Mouse (Mus musculus): ENCODE measurements at regions not wholly inside any gene's neighbourhood (a gene's known extent, or its start where the extent isn't known, plus 50 kb on each side); places are given as distances from the start of the nearest gene placed in this dataset.
"Not testable (repeated sequence)": the region's sequence is repeated elsewhere in the genome, so short reads cannot be mapped to it uniquely, and the experiment has no call there.

DNA sequence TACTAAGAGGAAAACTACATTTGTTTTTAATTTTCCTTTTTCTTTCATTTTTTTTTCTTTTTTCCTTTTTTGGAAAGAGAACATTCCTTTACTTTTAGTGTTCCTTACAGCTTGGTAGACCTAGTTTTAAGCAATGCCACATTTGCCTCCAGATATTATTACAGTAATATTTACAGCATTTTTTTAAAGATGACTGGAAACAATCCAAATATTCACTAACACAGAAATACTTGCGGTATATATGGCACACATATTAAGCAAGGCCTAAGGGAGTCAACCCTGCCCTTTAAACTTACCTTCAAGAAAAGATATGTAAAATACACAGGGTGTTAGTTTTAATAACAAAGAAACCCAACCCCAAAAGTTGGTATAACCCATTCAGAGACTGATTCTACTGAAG lies 308.1 kb upstream of the Cdh5 start:
- DNase-seq (ENCODE audit: low spot score): no peak

GRCm38 (mm10) chr8:103798630-103799029 lies 302.8 kb upstream of the Cdh5 start:
- DNase-seq (ENCODE audit: low spot score): not testable (repeated sequence)

- no peak for DNase-seq (ENCODE audit: low spot score)
These were observed 293.3 kb upstream of the Cdh5 start for GRCm38 (mm10) chr8:103808171-103808570.

DNA sequence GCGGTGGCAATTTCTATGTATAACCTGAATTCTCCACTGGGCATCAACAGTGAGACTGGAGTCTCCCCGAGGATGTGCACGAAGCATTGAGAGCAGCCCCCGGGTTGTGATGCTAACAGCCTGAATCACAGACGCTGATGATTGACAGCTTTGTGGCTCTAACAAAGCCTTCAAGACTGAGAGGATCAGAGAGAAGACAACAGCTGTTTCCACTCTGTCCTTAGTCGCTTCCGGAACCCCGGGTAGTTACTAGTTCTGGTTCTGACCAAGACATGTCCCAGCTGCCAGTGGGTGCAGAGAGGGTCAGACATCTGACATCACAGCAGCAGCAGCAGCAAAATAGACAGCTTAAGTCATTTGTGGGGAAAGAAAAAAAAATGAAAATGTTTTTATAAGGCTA lies 292.8 kb upstream of the Cdh5 start:
- no peak for DNase-seq (ENCODE audit: low spot score)

DNA sequence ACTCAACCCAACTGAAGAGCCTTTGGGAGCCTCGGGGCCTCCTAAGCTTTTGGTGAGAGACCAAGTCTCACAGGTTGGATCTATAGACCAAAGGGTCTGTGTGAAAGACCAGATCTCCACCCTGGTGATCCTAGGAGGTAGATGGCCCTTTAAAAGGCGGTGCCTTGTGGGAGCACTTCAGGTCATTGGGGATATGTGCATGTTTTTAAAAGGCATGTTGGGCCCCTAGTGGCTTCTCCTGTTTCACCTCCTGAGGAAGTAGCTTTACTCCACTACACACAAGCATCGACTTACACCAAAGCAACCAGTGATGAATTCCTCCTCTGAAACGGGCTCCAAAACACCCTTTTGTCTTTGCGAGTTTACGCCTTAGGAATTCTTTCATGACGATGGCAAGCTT lies 292.3 kb upstream of the Cdh5 start:
- DNase-seq (ENCODE audit: low spot score): no peak

DNA sequence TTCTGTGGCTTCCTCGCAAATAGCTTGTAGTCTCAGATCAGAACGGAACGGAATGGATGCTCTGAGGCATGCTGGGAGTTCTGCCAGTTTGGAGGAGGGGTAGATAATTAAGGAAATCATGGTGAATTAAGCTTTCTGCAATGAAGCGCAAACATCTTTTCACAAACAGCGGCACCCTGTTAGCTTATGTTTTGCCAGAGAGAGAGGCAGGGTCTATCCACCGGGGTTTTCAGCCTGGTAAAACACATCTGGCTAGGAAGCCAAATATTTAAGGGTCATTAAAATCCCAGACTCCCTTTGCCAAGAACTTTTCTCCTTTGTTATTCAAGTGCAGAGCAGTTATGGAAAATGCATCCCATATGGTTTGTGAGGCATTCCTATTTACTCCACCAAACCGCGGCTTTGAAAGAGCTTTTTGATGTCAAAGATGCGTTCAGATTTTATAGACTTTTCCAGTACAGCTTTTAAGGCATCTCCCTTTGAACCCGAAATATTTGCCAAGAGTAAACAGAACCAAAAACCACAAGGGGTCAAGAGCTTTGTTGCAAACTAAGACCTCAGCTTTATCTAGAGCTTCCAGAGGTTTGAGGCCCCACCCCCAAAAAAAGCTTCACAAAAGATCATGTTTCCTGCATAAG lies 287.4 kb upstream of the Cdh5 start:
- DNase-seq (ENCODE audit: low spot score): peak; percentile 54

- DNase-seq (ENCODE audit: low spot score): no peak
These were observed 285.1 kb upstream of the Cdh5 start for GRCm38 (mm10) chr8:103816101-103816894.

DNA sequence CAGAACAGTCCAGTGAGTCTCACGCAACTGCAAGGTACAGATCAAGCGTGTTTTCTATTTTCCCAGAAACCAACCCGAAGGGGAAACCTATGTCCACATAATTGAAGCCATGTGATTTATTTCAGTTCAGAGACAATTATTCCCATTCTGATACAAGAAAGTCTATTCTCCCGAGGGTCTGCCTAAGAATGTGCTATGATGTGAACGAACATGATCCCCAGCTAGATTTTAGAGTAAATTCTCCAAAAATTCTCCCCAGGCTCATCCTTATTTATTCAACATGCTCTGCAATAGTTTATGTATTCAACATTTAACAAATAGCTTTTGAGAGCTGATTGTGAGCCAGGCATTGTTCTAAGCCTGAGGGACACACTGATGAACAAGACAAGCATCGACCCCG lies 277.9 kb upstream of the Cdh5 start:
- DNase-seq (ENCODE audit: low spot score): no peak

DNA sequence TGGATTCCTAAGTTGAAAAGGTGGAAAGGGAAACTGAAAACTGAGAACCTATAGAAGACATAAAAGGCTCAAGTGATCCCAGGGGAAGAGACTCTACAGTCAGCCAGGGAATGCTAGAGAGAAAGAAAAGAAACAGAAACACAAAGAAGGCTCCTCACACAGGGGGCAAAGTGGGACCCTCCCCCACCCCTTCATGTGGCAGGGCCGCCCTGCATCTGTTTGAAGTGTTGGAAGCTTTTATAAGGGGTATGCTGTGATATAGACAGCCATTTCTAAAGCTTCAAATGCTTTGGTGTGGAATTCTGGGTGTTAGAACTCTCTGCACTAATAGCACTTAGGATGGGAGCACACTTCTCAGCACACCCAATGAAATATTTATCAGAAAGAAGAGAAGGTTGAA lies 276.7 kb upstream of the Cdh5 start:
- DNase-seq (ENCODE audit: low spot score): no peak

- DNase-seq (ENCODE audit: low spot score): no peak
These were observed 276.1 kb upstream of the Cdh5 start for GRCm38 (mm10) chr8:103825289-103825688.

DNA sequence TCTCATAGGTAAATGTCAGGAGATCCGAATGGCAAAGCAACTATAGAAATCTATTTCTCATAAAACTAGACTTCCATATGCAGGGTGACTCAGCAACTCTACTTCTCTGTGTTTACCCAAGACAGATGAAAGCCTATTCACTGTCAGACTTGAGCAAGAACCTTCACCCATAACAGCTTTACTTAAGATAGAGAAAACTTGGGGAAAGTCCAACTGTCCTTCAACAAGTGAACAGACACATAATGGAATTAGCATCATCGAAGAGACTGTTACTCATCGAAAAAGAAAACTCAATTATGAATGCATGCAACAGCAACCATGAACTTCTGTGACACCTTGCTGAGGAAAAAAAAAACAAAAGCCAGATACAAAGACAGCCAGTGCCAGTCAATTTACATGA lies 271.0 kb upstream of the Cdh5 start:
- DNase-seq (ENCODE audit: low spot score): no peak

- DNase-seq (ENCODE audit: low spot score): no peak
These were observed 261.4 kb upstream of the Cdh5 start for GRCm38 (mm10) chr8:103839990-103840389.

DNA sequence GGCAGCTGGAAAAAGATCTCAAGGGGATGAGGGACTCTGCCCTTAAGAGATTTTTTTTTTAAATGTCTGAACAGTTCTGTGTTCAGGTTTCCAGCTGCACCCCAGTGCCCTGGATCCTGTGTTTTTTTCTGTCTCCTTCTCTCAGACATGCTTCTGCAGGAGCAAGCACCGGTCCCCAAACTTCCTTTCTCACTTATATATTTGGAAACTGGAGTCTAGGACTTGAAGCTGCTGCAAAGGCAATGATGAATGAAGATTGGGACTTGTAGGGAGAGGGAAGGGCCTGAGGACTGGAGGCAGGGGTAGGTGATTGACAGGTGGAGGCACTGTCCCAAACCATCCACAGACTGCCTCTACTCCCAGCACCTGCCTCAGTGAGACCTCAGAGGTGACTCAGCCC lies 255.5 kb upstream of the Cdh5 start:
- no peak for DNase-seq (ENCODE audit: low spot score)

DNA sequence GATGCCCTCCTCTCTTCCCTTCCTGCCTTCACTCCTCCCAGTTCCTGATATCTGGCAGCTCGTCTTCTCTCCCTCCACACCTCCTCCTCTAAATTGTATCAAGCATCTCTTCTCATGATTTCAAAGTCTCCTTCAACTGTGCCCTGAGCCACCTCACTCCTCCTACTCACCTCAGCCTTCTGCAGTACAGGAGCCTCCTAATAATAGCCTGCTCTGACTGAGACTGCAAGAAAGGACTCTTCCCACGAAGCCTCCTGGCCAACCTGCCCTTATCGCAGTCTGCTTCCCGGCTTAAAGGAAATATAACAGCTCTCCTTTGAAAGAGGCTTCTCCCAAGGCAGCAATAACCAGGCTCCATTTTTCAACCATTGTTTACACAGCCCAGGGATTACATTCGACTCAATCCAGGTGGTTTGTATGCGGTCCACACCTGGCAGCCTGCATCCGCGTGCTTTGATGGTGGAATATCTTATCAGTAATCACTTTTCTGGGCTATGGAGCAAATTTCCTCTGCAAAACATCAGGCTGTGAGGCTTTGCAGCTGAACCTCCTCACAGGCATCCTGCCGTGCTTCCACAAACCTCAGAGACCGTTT lies 254.9 kb upstream of the Cdh5 start:
- DNase-seq (ENCODE audit: low spot score): no peak

DNA sequence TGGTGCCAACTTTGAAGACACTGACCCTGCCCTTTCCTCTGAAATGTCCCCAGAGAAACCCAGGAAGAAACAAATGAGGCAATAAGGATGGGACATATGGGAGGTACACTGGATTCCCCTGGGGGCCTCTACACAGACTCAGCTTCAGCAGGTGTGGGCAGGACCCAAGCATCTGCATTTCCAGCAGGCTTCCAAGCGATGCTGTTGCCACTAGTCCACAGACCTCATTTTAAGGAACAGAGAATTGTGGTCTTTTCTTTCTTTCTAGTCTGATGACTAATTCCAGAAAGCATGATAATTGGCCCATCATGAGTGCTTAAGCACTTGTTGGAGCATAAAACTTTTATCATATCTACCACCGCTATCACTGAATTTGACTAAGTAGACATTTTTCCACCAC lies 251.6 kb upstream of the Cdh5 start:
- DNase-seq (ENCODE audit: low spot score): no peak

DNA sequence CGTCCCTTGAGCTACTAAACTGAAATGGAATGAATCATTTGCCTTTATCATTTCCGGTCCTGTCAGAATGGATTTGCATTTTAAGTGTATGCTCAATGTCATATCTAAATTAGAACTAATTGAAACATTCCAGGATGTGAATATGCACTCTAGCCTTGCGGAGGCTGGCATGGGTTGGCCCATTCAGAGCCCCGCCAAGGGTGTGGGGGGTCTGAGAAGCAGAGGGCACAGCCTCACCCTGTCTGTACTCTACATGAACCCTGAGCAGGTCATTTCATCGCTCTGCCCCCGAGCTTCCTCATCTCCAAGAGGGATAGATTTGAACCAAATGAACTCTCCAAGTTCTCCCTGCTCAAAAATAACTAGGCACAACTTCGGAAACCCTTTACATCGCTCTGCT lies 250.1 kb upstream of the Cdh5 start:
- peak; percentile 25 for DNase-seq (ENCODE audit: low spot score)

- no peak for DNase-seq (ENCODE audit: low spot score)
These were observed 248.4 kb upstream of the Cdh5 start for GRCm38 (mm10) chr8:103853048-103853447.

GRCm38 (mm10) chr8:103855291-103855690 lies 246.1 kb upstream of the Cdh5 start:
- no peak for DNase-seq (ENCODE audit: low spot score)

DNA sequence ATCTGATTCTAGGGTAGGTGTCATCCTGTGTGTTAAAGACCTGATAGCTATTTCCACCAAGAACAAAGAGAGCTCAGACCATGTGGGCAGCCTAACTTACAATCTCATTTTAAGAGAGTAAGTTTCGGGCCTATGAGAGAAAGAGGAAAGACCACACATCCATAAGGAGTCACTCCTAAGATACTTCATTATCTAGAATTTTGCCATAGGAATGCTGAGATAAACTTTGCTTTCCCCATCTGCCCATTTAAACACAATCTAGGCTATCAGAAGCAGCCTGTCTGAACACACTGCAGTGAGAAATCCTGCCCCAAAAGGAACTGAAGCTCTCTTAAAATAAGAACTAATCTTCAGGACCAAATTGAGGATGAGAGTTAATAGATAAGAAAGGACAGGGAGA lies 242.3 kb upstream of the Cdh5 start:
- no peak for DNase-seq (ENCODE audit: low spot score)

- peak; percentile 18 for DNase-seq (ENCODE audit: low spot score)
These were observed 227.6 kb upstream of the Cdh5 start for GRCm38 (mm10) chr8:103873598-103874502.

DNA sequence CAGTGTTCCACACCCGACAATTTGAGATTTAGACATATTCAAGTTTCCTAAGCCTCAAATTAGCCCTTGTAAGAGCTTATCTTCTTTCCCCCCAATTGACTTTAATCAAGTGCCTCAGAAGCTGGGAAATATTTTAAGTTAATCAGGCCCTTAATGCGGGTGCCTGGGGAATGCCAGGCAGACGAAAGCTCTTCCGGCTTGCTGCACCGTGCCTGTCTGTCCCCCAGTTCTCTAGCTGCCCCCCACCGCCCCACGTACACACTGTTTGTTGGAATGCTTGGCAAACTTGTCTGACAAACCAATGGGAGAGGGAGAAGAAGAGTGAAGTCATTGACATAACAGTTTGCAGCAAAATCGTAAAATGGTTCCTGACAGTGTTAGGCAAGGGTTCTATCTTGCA lies 226.9 kb upstream of the Cdh5 start:
- peak; percentile 16 for DNase-seq (ENCODE audit: low spot score)

- DNase-seq (ENCODE audit: low spot score): no peak
These were observed 221.9 kb upstream of the Cdh5 start for GRCm38 (mm10) chr8:103879505-103879904.
